Mouse (Mus musculus): ENCODE data around the gene Kdm7a. TPM values are rescaled to one million over a fixed set of nuclear protein-coding genes. Genes with fewer than 3 reads are reported as not detected.

Kdm7a gene
- total and polyA plus RNA-seq, 2 experiments: 1.1 to 9.5 TPM

GRCm38 (mm10) chr6:39169089-39169488, 37.5 kb downstream of the Kdm7a start:
- Histone ChIP-seq H3K79me2 (ENCODE audit: control insufficient read depth, insufficient read depth, low read length) (no peaks in the 10 kb centered on the region), H3K36me3 (ENCODE audit: control insufficient read depth, insufficient read depth, low read length) (peaks cover 27% of the 10 kb centered on the region), H3K27me3 (ENCODE audit: control insufficient read depth, insufficient read depth, low read length) (no peaks in the 10 kb centered on the region), H3K9ac (ENCODE audit: low read depth, low read length) (no peak overlapping the region), H3K27ac (replicated peaks; ENCODE audit: insufficient read depth, low read depth, low read length) (no peak overlapping the region), H3K4me1 (ENCODE audit: control insufficient read depth, insufficient read depth, low read length) (no peaks in the 10 kb centered on the region), H3K4me3 (ENCODE audit: insufficient read depth, low read depth, low read length) (no peak overlapping the region)
- WGBS: 75% methylated on average over 1 of the region's 1 CpGs
- TF ChIP-seq POLR2A (IDR thresholded peaks at IDR 0.05; ENCODE audit: extremely low read depth, insufficient read depth, low read length): no peak
- TF ChIP-seq CTCF (IDR thresholded peaks at IDR 0.05; ENCODE audit: low read depth, low read length): no peak
- no peak for DNase-seq (ENCODE audit: extremely low read depth, low read depth, low spot score)

GRCm38 (mm10) chr6:39164891-39165290, 41.7 kb downstream of the Kdm7a start:
- TF ChIP-seq POLR2A (IDR thresholded peaks at IDR 0.05; ENCODE audit: extremely low read depth, insufficient read depth, low read length) (no peak), CTCF (IDR thresholded peaks at IDR 0.05; ENCODE audit: low read depth, low read length) (no peak)
- 100% methylated on average over 1 of the region's 1 CpGs for WGBS
- Histone ChIP-seq H3K27me3 (ENCODE audit: control insufficient read depth, insufficient read depth, low read length) (no peaks in the 10 kb centered on the region), H3K4me3 (ENCODE audit: insufficient read depth, low read depth, low read length) (no peak overlapping the region), H3K27ac (replicated peaks; ENCODE audit: insufficient read depth, low read depth, low read length) (no peak overlapping the region), H3K9ac (ENCODE audit: low read depth, low read length) (no peak overlapping the region), H3K36me3 (ENCODE audit: control insufficient read depth, insufficient read depth, low read length) (peaks cover 28% of the 10 kb centered on the region), H3K4me1 (ENCODE audit: control insufficient read depth, insufficient read depth, low read length) (no peaks in the 10 kb centered on the region), H3K79me2 (ENCODE audit: control insufficient read depth, insufficient read depth, low read length) (no peaks in the 10 kb centered on the region)
- no peak for DNase-seq (ENCODE audit: extremely low read depth, low read depth, low spot score)

GRCm38 (mm10) chr6:39161975-39162374, 44.6 kb downstream of the Kdm7a start:
- Histone ChIP-seq H3K4me3 (ENCODE audit: insufficient read depth, low read depth, low read length) (no peak overlapping the region), H3K79me2 (ENCODE audit: control insufficient read depth, insufficient read depth, low read length) (no peaks in the 10 kb centered on the region), H3K27ac (replicated peaks; ENCODE audit: insufficient read depth, low read depth, low read length) (no peak overlapping the region), H3K36me3 (ENCODE audit: control insufficient read depth, insufficient read depth, low read length) (peaks cover 22% of the 10 kb centered on the region), H3K27me3 (ENCODE audit: control insufficient read depth, insufficient read depth, low read length) (no peaks in the 10 kb centered on the region), H3K4me1 (ENCODE audit: control insufficient read depth, insufficient read depth, low read length) (no peaks in the 10 kb centered on the region), H3K9ac (ENCODE audit: low read depth, low read length) (no peak overlapping the region)
- WGBS: 97% methylated on average over 6 of the region's 6 CpGs
- DNase-seq (ENCODE audit: extremely low read depth, low read depth, low spot score): no peak
- TF ChIP-seq POLR2A (IDR thresholded peaks at IDR 0.05; ENCODE audit: extremely low read depth, insufficient read depth, low read length): no peak
- TF ChIP-seq CTCF (IDR thresholded peaks at IDR 0.05; ENCODE audit: low read depth, low read length): no peak

GRCm38 (mm10) chr6:39146041-39146440, 60.5 kb downstream of the Kdm7a start:
- H3K79me2 ChIP-seq (ENCODE audit: control insufficient read depth, insufficient read depth, low read length): no peaks in the 10 kb centered on the region
- H3K27ac ChIP-seq (replicated peaks; ENCODE audit: insufficient read depth, low read depth, low read length): no peak overlapping the region
- TF ChIP-seq CTCF (IDR thresholded peaks at IDR 0.05; ENCODE audit: low read depth, low read length) (no peak), POLR2A (IDR thresholded peaks at IDR 0.05; ENCODE audit: extremely low read depth, insufficient read depth, low read length) (no peak)
- WGBS: 73% methylated on average over 6 of the region's 6 CpGs
- peaks cover 60% of the 10 kb centered on the region for H3K36me3 ChIP-seq (ENCODE audit: control insufficient read depth, insufficient read depth, low read length)
- no peak for DNase-seq (ENCODE audit: extremely low read depth, low read depth, low spot score)
- no peak overlapping the region for H3K4me3 ChIP-seq (ENCODE audit: insufficient read depth, low read depth, low read length)
- no peaks in the 10 kb centered on the region for H3K4me1 ChIP-seq (ENCODE audit: control insufficient read depth, insufficient read depth, low read length)
- no peaks in the 10 kb centered on the region for H3K27me3 ChIP-seq (ENCODE audit: control insufficient read depth, insufficient read depth, low read length)
- no peak overlapping the region for H3K9ac ChIP-seq (ENCODE audit: low read depth, low read length)

- H3K4me1 ChIP-seq (ENCODE audit: control insufficient read depth, insufficient read depth, low read length): no peaks in the 10 kb centered on the region
- H3K9ac ChIP-seq (ENCODE audit: low read depth, low read length): no peak overlapping the region
- H3K79me2 ChIP-seq (ENCODE audit: control insufficient read depth, insufficient read depth, low read length): no peaks in the 10 kb centered on the region
- DNase-seq (ENCODE audit: extremely low read depth, low read depth, low spot score): no peak
- TF ChIP-seq CTCF (IDR thresholded peaks at IDR 0.05; ENCODE audit: low read depth, low read length): no peak
- no peak for TF ChIP-seq POLR2A (IDR thresholded peaks at IDR 0.05; ENCODE audit: extremely low read depth, insufficient read depth, low read length)
- H3K27ac ChIP-seq (replicated peaks; ENCODE audit: insufficient read depth, low read depth, low read length): no peak overlapping the region
- no peak overlapping the region for H3K4me3 ChIP-seq (ENCODE audit: insufficient read depth, low read depth, low read length)
- 68% methylated on average over 5 of the region's 5 CpGs for WGBS
- H3K27me3 ChIP-seq (ENCODE audit: control insufficient read depth, insufficient read depth, low read length): no peaks in the 10 kb centered on the region
- H3K36me3 ChIP-seq (ENCODE audit: control insufficient read depth, insufficient read depth, low read length): peaks cover 10% of the 10 kb centered on the region
Observed at GRCm38 (mm10) chr6:39132556-39132955, 74.0 kb downstream of the Kdm7a start.

DNA sequence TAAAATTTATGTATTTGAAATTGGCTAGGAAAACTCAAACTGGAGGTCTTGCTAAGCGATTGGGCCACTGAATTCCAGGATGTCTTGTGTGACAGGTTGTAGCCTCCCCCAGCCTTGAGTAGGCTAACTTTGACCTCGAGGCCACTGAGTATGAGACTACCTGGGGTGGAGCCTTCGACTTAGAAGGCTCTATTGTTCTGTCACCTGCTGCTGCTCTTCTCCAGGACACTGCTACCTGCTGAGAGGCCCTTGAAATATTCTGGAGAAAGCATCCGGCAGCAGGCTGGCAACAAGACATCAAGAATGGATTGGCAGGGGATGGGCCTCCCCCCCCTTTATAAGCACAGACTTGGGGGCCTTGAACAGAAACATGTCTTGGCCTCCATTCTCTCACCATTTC, 75.1 kb downstream of the Kdm7a start:
- DNase-seq (ENCODE audit: extremely low read depth, low read depth, low spot score): no peak
- no peak for TF ChIP-seq CTCF (IDR thresholded peaks at IDR 0.05; ENCODE audit: low read depth, low read length)
- no peak for TF ChIP-seq POLR2A (IDR thresholded peaks at IDR 0.05; ENCODE audit: extremely low read depth, insufficient read depth, low read length)
- no peaks in the 10 kb centered on the region for H3K79me2 ChIP-seq (ENCODE audit: control insufficient read depth, insufficient read depth, low read length)
- no peaks in the 10 kb centered on the region for H3K4me1 ChIP-seq (ENCODE audit: control insufficient read depth, insufficient read depth, low read length)
- WGBS: 65% methylated on average over 4 of the region's 4 CpGs
- H3K27ac ChIP-seq (replicated peaks; ENCODE audit: insufficient read depth, low read depth, low read length): no peak overlapping the region
- no peak overlapping the region for H3K9ac ChIP-seq (ENCODE audit: low read depth, low read length)
- no peak overlapping the region for H3K4me3 ChIP-seq (ENCODE audit: insufficient read depth, low read depth, low read length)
- H3K27me3 ChIP-seq (ENCODE audit: control insufficient read depth, insufficient read depth, low read length): no peaks in the 10 kb centered on the region
- H3K36me3 ChIP-seq (ENCODE audit: control insufficient read depth, insufficient read depth, low read length): peaks cover 10% of the 10 kb centered on the region
